Mouse (Mus musculus): ENCODE data around the gene Hrh1.

DNA sequence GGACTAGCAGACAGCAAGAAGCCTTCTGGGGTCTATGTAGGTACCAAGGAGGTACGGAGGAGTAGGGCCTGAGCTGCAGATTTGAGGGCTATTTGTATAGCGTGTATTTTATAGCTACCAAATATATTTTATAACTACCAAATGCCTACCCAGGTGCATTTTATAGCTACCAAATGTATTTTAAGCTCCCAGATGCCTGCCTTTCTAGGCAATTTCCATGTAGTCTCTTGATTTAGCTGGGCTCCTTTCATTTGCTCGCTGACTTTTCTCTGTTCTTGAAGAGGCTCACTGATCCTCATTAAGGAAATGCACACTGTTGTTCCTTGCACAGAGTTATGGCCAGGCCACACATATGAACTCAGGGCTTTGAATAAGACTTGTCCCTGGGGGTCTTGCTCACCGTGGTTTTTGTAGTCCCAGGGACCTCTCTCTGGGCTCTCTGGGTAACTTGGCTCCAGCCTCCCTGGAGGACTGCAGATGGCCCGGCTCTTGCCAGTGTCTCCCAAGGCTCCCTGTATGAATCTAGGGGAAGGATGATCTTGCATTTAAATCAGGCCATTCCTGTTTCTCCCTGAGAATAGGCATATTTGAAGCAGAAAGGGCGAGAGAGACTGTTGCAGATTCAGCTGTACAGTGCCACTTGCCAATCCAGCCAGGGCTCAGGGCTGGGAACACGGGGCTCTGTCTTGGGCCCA lies 7.2 kb downstream of the Hrh1 start:
- TF ChIP-seq POLR2A (IDR thresholded peaks at IDR 0.05; ENCODE audit: low read depth, low read length) (no peak), CTCF (conservative IDR thresholded peaks at IDR 0.05; ENCODE audit: insufficient read depth, insufficient read length, low read depth, low read length) (no peak)

All from kidney, adult 2 months (tissue).